Mouse (Mus musculus) intestine, embryonic 15.5 days (tissue): ENCODE measurements around the gene Dydc2. TPM values are rescaled to one million over a fixed set of nuclear protein-coding genes. Genes with fewer than 3 reads are reported as not detected.

Experiments used
- ATAC-seq: fragments of 200-750 bp; cut with Nextera tagmentation; 2 replicates; pipeline ENCODE4 v1.8.0; 2017; ENCODE audit warnings: moderate TSS enrichment, moderate library complexity
- H3K27ac ChIP-seq: fragments of 300-500 bp; sonication (generic); 2 replicates; pipeline ENCODE4 v1.5.1; 2015; ENCODE audit warnings: mild to moderate bottlenecking, inconsistent platforms
- H3K27me3 ChIP-seq: fragments of 300-500 bp; sonication (generic); replicated peaks from 2 replicates; pipeline ENCODE4 v1.6.1; 2015; ENCODE audit warnings: inconsistent platforms
- H3K36me3 ChIP-seq: fragments of 300-500 bp; sonication (generic); 2 replicates; pipeline ENCODE4 v1.6.1; 2015; ENCODE audit warnings: inconsistent platforms
- H3K4me1 ChIP-seq: fragments of 300-500 bp; sonication (generic); replicated peaks from 2 replicates; pipeline ENCODE4 v1.6.1; 2015; ENCODE audit warnings: inconsistent platforms
- H3K4me2 ChIP-seq: fragments of 300-500 bp; sonication (generic); replicated peaks from 2 replicates; pipeline ENCODE4 v1.6.1; 2015; ENCODE audit warnings: mild to moderate bottlenecking, inconsistent platforms
- H3K4me3 ChIP-seq: fragments of 300-500 bp; sonication (generic); replicated peaks from 2 replicates; pipeline ENCODE4 v1.5.1; 2015; ENCODE audit warnings: inconsistent platforms
- H3K9ac ChIP-seq: fragments of 300-500 bp; sonication (generic); 2 replicates; pipeline ENCODE4 v1.6.1; 2015; ENCODE audit warnings: inconsistent platforms
- H3K9me3 ChIP-seq: fragments of 300-500 bp; sonication (generic); 2 replicates; pipeline ENCODE4 v1.6.1; 2016; ENCODE audit warnings: inconsistent platforms
- WGBS: fragments of 180-500 bp; shearing (Covaris S2); methylation state at CpG from one replicate; pipeline ENCODE4 v1.1.7; 2015; 5-methylcytosine and 5-hydroxymethylcytosine counted together
- polyA plus RNA-seq: library from polyadenylated mRNA; unstranded; fragments of >200 nt; fragmentation: Nextera tagmentation; extraction: Ambion mirVana; gene quantifications from 2 replicates; pipeline ENCODE4 v1.2.1, GENCODE M21; 2015

The Dydc2 gene
- polyA plus RNA-seq, 1 experiment from 2014 or later = not detected

DNA sequence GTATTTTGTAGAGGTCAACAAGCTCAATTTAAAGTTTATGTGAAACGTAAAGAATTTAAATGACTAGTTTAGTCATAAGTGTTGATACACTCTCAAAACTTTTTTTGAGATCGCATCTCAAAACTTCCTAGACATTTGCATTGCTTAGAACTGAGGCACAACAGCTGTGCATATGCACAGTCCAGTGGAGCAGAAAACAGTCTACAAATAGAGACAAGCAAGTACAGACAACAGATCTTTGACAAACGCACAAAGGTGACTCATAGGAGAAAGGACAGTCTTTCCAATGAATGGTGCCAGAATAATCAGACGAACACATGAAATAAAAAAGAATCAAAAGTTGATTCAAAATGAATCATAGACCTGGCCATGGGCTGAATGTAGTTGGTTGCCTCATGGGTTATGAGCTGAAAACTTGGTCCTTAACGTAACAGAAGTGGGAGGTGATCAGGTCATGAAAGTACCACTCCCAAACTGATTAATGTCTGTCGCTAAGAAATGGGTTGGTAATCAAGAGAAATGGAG lies 38.0 kb downstream of the Dydc2 start:
- 89% methylated on average over 6 of the region's 6 CpGs for WGBS
- no peak for ATAC-seq
- H3K9me3 ChIP-seq = no peaks in the 10 kb centered on the region

GRCm38 (mm10) chr14:41029303-41029702 lies 39.7 kb downstream of the Dydc2 start:
- Histone ChIP-seq H3K27me3 (no peaks in the 10 kb centered on the region), H3K4me3 (no peak overlapping the region), H3K36me3 (no peaks in the 10 kb centered on the region), H3K9ac (no peak overlapping the region), H3K4me2 (no peak overlapping the region), H3K9me3 (no peaks in the 10 kb centered on the region), H3K27ac (no peak overlapping the region), H3K4me1 (no peaks in the 10 kb centered on the region)
- peak; percentile 50 for ATAC-seq
- 70% methylated on average over 4 of the region's 4 CpGs for WGBS

More for the DNA sequence above, 38.0 kb downstream of the Dydc2 start:
- no peaks in the 10 kb centered on the region for H3K4me1 ChIP-seq
- no peak overlapping the region for H3K4me3 ChIP-seq
- H3K9ac ChIP-seq = no peak overlapping the region
- no peak overlapping the region for H3K4me2 ChIP-seq
- H3K27me3 ChIP-seq = no peaks in the 10 kb centered on the region
- no peak overlapping the region for H3K27ac ChIP-seq
- no peaks in the 10 kb centered on the region for H3K36me3 ChIP-seq

- H3K4me3 ChIP-seq = no peak overlapping the region
- no peaks in the 10 kb centered on the region for H3K36me3 ChIP-seq
- H3K4me1 ChIP-seq = no peaks in the 10 kb centered on the region
- no peak overlapping the region for H3K9ac ChIP-seq
- peak overlapping the region; percentile 60 for H3K27ac ChIP-seq
- H3K27me3 ChIP-seq = no peaks in the 10 kb centered on the region
- H3K9me3 ChIP-seq = no peaks in the 10 kb centered on the region
- no peak overlapping the region for H3K4me2 ChIP-seq
- ATAC-seq = peak; percentile 81
- 40% methylated on average over 7 of the region's 7 CpGs for WGBS
These were observed 43.3 kb downstream of the Dydc2 start for GRCm38 (mm10) chr14:41025594-41026284.

DNA sequence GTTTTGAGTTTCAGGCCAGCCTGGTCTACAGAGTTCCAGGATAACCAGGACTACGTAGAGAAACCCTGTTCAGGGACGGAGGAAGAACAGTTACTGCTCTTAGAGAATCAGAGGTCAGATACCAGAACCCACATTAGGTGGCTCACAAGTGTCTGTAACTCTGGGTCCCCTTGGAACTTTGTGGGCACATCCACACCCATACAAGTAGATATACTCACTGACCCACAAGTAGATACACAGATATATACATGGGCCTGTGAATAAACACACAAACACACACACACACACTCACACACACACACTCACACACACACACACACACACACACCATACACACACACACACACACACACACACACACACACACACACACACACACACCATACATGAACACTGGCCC lies 43.9 kb downstream of the Dydc2 start:
- Histone ChIP-seq H3K9me3 (no peaks in the 10 kb centered on the region), H3K27me3 (no peaks in the 10 kb centered on the region), H3K9ac (no peak overlapping the region), H3K4me2 (no peak overlapping the region), H3K4me3 (no peak overlapping the region), H3K36me3 (no peaks in the 10 kb centered on the region), H3K27ac (no peak overlapping the region), H3K4me1 (no peaks in the 10 kb centered on the region)
- 67% methylated on average over 2 of the region's 2 CpGs for WGBS
- ATAC-seq = peak; percentile 9; the same call in 1 of the 2 replicates

GRCm38 (mm10) chr14:41021246-41021645 lies 47.8 kb downstream of the Dydc2 start:
- Histone ChIP-seq H3K4me3 (no peak overlapping the region), H3K9me3 (no peaks in the 10 kb centered on the region), H3K4me2 (no peak overlapping the region), H3K27ac (no peak overlapping the region), H3K4me1 (no peaks in the 10 kb centered on the region), H3K9ac (no peak overlapping the region), H3K36me3 (no peaks in the 10 kb centered on the region), H3K27me3 (no peaks in the 10 kb centered on the region)
- 91% methylated on average over 3 of the region's 3 CpGs for WGBS
- ATAC-seq = no peak

DNA sequence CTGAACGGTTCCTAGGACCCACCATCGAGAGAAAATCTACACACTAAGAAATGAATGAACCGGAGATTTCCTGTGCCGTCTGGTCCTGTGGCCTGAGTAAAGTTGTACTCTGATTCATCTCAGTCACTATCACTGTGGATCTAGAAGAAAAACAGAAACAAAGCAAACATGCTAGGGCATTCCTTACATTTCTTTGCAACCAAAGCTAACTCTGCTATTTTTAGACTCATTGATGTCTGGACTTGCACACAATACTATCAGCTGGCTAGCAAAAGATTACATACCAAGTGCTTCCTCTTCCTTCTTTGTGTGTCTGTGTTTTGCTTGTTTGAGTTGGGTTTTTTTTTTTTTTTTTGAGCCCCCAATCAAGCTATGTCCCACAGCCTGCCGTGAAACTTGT lies 51.5 kb downstream of the Dydc2 start:
- no peaks in the 10 kb centered on the region for H3K36me3 ChIP-seq
- no peak for ATAC-seq
- no peak overlapping the region for H3K27ac ChIP-seq
- H3K27me3 ChIP-seq = no peaks in the 10 kb centered on the region
- H3K4me1 ChIP-seq = peaks cover 4% of the 10 kb centered on the region; the same call in 1 of the 2 replicates
- no peak overlapping the region for H3K9ac ChIP-seq
- H3K4me2 ChIP-seq = no peak overlapping the region
- WGBS = 41% methylated on average over 5 of the region's 5 CpGs
- H3K4me3 ChIP-seq = no peak overlapping the region
- H3K9me3 ChIP-seq = no peaks in the 10 kb centered on the region

DNA sequence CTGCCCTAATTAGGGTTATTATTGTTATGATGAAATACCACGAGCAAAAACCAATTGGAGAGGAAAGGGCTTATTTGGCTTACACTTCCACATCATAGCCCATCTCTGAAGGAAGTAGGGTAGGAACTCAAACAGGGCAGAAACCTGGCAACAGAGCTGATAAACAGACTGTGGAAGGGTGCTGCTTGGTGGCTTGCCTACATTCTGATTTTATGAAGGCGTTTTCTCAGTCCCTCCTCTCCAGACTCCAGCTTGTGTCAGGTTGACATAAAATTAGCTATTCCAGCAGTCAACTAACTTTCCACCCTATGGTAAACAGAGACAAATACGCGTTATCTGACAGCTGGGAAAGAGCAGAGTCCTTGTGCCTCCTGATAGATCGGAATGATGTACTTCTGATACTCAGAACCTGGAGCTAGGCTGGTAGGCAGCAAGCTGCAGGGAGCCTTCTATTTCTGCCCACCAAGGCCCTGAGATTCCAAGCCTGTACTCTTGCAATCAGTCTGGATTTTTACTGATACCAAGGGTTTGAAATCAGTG lies 54.2 kb downstream of the Dydc2 start:
- no peak for ATAC-seq
- H3K4me3 ChIP-seq = no peak overlapping the region
- no peak overlapping the region for H3K4me2 ChIP-seq
- H3K27me3 ChIP-seq = no peaks in the 10 kb centered on the region
- no peak overlapping the region for H3K9ac ChIP-seq
- H3K27ac ChIP-seq = no peak overlapping the region
- H3K9me3 ChIP-seq = no peaks in the 10 kb centered on the region
- WGBS = 59% methylated on average over 5 of the region's 5 CpGs
- H3K4me1 ChIP-seq = peaks cover 4% of the 10 kb centered on the region; the same call in 1 of the 2 replicates
- no peaks in the 10 kb centered on the region for H3K36me3 ChIP-seq

DNA sequence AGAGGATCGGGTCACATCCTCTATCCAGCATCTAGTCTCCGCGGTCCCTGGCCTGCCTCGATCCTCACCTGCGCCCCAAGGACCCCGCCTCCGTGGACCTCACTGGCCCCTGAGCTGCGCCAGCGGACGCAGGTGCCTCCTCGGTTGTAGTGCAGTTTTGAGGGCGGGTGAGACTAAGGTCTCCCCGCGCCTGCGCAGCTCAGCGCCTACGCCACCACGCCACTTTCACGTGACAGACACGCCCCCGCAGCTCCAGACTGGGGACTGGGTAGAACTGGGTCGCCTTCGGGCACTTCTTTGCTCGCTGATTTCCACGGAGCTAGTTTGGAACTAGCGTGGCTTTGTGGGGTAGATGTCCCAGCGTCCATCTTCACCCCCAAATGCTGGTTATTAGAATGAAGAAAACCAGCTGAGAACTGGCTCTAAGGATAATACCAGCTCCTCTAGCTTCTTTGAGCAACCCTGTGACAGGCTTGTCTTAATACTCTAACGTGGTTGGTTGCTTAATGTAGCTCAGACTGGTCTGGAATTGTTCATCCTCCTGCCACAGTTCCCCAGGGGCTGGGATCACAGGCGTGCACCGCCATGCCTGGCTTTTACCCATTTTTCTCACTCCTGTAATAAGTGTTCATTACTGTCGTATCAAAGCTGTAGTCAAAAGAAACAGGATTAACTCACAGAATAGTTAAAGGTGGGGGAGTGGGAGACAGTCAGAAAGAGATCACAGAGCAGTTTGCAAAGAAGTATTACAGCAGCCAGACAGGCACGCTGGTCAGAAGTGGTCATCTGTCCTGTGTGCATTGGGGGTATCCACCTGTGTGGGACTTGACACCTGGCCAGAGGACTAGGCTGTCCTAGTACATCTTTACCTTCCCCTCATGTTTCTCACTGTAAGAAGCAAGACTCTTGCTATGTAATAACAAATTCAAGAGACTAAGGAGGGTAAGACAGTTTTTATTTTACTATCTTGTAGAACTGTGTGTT lies 55.1 kb downstream of the Dydc2 start, which contains the start of gene Fam213a:
TSS of gene Fam213a (minus strand) at position 159 of the 984 bp plus-strand sequence.
- WGBS = 4% methylated on average over 32 of the region's 32 CpGs
- H3K36me3 ChIP-seq = no peaks in the 10 kb centered on the region
- H3K27me3 ChIP-seq = no peaks in the 10 kb centered on the region
- H3K4me1 ChIP-seq = peaks cover 4% of the 10 kb centered on the region; the same call in 1 of the 2 replicates
- ATAC-seq = peak; percentile 98
- H3K4me2 ChIP-seq = peak within 1 kb of the TSS; percentile 90
- peak within 1 kb of the TSS; percentile 65 for H3K9ac ChIP-seq
- no peaks in the 10 kb centered on the region for H3K9me3 ChIP-seq
- H3K27ac ChIP-seq = peak within 1 kb of the TSS; percentile 29; the same call in 1 of the 2 replicates
- H3K4me3 ChIP-seq = peak within 1 kb of the TSS; percentile 55

- Histone ChIP-seq H3K4me3 (peak overlapping the region; percentile 55), H3K9me3 (no peaks in the 10 kb centered on the region), H3K4me1 (peaks cover 8% of the 10 kb centered on the region), H3K27me3 (no peaks in the 10 kb centered on the region), H3K27ac (no peak overlapping the region), H3K9ac (peak overlapping the region; percentile 65), H3K4me2 (peak overlapping the region; percentile 90), H3K36me3 (no peaks in the 10 kb centered on the region)
- no peak for ATAC-seq
- WGBS = 16% methylated on average over 9 of the region's 9 CpGs
These were observed 55.9 kb downstream of the Dydc2 start for GRCm38 (mm10) chr14:41013143-41013542.

DNA sequence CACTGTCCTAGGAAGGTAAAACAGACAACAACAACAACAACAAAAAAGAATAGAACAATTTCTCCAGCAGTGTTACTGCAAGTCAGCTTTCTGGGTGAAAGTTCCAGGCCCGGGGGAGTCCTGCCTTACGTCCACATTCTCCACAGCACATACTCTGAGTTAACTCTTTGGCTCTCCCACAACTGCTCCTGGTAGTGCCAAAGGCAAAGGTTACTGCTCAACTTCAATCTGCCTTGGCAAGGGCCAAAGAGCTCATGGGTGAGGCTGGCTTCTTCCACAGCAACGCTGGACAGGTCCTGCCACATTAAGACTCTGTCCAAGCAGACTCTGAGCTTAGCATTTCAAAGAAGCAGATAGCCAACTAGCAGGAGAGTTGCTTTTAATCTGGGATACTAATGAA lies 57.1 kb downstream of the Dydc2 start:
- Histone ChIP-seq H3K36me3 (no peaks in the 10 kb centered on the region), H3K27ac (no peak overlapping the region), H3K4me3 (no peak overlapping the region), H3K4me1 (peaks cover 18% of the 10 kb centered on the region), H3K4me2 (no peak overlapping the region), H3K27me3 (no peaks in the 10 kb centered on the region), H3K9ac (no peak overlapping the region), H3K9me3 (no peaks in the 10 kb centered on the region)
- WGBS = 69% methylated on average over 3 of the region's 3 CpGs
- ATAC-seq = no peak

DNA sequence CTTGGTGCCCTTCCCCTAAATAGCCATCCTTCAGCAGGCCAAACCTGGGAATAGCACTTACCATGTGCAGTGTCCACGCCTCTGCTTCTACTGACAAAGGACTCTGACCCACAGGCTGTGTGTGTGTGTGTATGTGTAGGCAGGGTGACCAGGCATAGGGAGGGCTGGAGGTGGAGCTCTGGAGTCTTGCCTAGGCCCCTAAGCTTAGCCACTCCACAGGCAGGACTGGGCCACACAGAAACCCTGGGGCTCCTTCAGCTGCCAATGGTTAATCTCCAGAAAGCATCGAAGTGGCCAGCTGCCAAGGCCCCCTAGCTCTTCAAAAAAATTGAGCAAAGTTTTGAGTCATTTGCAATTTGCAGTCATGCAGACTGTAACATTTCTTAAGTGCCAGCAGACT lies 60.9 kb downstream of the Dydc2 start:
- Histone ChIP-seq H3K9me3 (no peaks in the 10 kb centered on the region), H3K4me3 (no peak overlapping the region), H3K36me3 (no peaks in the 10 kb centered on the region), H3K27ac (peak overlapping the region; percentile 63), H3K4me1 (peaks cover 34% of the 10 kb centered on the region), H3K9ac (no peak overlapping the region), H3K27me3 (no peaks in the 10 kb centered on the region), H3K4me2 (no peak overlapping the region)
- peak; percentile 91 for ATAC-seq
- 36% methylated on average over 2 of the region's 2 CpGs for WGBS

GRCm38 (mm10) chr14:41007641-41008040 lies 61.4 kb downstream of the Dydc2 start:
- peaks cover 32% of the 10 kb centered on the region for H3K4me1 ChIP-seq
- no peaks in the 10 kb centered on the region for H3K36me3 ChIP-seq
- no peaks in the 10 kb centered on the region for H3K27me3 ChIP-seq
- H3K27ac ChIP-seq = peak overlapping the region; percentile 63
- WGBS = 18% methylated on average over 5 of the region's 5 CpGs
- H3K4me2 ChIP-seq = no peak overlapping the region
- no peak overlapping the region for H3K4me3 ChIP-seq
- H3K9ac ChIP-seq = no peak overlapping the region
- peak; percentile 68 for ATAC-seq
- H3K9me3 ChIP-seq = no peaks in the 10 kb centered on the region
